Mouse (Mus musculus) C2C12 (cell line): Measurements from ENCODE around the gene Slc10a4.
"Not testable (repeated sequence)": the region's sequence is repeated elsewhere in the genome, so short reads cannot be mapped to it uniquely, and the experiment has no call there.

Source experiments
- CTCF ChIP-seq: IDR thresholded peaks from one replicate; pipeline ENCODE4 v1.5.1; 2011; ENCODE audit not compliant: control insufficient read depth, insufficient read depth, insufficient read length
- MAX ChIP-seq: IDR thresholded peaks from one replicate; pipeline ENCODE4 v1.6.1; 2011; ENCODE audit warnings: mild to moderate bottlenecking, control low read depth
- MYOD1 ChIP-seq: IDR thresholded peaks from one replicate; pipeline ENCODE4 v1.6.1; 2011; ENCODE audit warnings: low read depth; ENCODE audit not compliant: control insufficient read depth, insufficient read length
- MYOG ChIP-seq: IDR thresholded peaks from one replicate; pipeline ENCODE4 v1.6.1; 2011; ENCODE audit not compliant: control insufficient read depth, insufficient read length; ENCODE audit errors: extremely low read depth
- USF1 ChIP-seq: IDR thresholded peaks from one replicate; pipeline ENCODE4 v1.6.1; 2011; ENCODE audit warnings: low read depth, mild to moderate bottlenecking, control low read depth, moderate library complexity

DNA sequence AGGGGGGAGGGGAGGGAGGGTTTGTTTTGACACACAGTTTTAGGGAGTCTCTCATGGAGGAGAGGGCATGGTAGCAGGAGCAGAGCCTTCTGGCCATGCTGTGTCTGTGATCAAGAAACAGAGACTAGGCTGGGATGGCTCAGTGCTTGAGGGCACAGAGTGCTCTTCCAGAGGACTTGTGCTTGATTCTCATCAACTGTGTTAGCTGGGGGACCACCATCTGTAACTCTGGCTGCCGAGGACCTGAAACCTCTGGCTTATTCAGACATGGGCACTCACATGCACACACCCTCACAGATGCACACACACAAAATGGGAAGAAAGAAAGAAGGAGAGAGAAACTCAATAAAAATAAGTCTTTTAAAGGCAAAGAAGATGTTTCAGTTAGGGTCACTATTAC, 8.1 kb upstream of the Slc10a4 start:
- TF ChIP-seq CTCF, USF1, MAX, MYOD1, MYOG: not testable (repeated sequence)
